Mouse (Mus musculus) right cerebral cortex, postnatal 36 days (tissue): ENCODE measurements at regions not wholly inside any gene's neighbourhood (a gene's known extent, or its start where the extent isn't known, plus 50 kb on each side); places are given as distances from the start of the nearest gene placed in this dataset.
A peak's percentile ranks its signal among the peaks of the same experiment; 100 is the strongest.

ENCODE experiments used
- DNase-seq, 2 experiments: peaks; one replicate each; pipeline ENCODE4 v3.0.0; 2022; ENCODE audit warnings: low spot score in 2 of 2, mixed read lengths in 1 of 2

DNA sequence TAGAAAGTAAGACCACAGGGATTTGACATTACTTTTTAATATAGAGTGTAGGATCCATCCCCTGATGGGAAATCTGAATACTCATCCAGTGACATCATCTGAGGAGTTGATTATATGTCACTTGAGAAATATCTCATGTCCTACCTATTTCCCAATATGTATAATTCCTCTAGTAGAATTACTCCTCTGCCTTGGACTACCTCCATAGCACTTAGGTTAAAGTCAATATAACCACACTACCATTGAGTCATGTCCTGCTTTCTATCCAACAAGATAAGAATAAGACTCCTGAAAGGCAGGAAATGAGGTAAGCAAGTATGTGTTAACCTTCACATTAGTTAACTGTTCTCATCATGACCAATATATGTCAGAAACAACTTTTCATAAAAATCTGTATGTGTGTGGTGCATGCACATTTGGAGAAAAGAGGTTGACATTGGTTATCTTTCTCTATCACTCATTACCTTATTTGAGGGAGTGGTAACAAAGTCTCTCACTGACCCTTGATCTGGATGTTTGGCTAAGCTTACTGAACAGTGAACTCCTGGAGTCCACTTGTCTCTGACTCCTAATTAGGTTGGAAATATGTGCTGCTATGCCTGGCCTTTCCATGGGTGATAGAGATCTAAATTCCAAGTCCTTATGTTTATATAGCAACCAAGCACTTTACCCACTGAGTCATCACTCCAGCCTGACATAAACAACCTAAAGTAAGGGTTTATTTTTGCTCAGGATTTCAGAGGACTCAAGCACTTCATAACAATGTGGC, 292.0 kb upstream of the Pitrm1 start:
- no peak for DNase-seq

DNA sequence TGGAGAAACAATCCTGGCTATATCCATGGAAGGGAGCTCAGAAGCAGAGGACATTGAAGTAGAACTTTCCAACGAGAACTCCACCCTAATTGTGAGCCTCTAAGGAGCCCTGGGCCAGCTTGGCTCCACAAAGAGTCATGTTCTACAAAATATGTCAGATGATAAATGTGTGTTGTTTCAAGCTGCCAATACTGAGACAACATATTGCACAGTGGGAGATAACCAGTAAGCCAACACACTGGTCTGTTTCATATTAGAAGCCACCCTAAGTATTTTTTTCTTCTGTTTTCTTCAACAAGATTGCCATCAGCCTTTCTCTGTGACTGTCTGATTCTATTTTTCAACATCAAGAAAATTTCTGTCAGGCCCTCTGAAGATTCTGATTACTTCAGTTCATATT, 289.5 kb upstream of the Pitrm1 start:
- no peak for DNase-seq

- DNase-seq, result no peak
Measured at GRCm38 (mm10) chr13:6260321-6260865, 287.6 kb upstream of the Pitrm1 start.

DNA sequence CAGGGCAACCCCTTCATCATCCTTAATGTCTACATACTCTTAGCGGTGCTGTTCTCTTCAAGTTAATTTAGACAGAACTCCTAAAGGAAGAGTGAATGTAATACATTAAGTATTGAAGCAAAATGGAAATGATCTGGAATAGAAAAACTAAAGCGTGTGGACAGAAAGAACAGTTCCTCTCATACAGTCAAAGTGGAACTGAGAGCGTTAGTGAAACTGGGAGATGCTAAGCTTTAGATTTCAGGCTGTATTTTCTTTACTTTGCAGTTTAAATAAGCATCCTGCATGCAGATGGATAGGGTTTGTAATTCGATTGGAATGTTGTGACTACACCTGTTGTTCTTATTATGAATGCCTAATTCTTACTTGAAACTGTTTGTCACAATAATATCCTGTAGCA, 286.5 kb upstream of the Pitrm1 start:
- DNase-seq, result no peak

DNA sequence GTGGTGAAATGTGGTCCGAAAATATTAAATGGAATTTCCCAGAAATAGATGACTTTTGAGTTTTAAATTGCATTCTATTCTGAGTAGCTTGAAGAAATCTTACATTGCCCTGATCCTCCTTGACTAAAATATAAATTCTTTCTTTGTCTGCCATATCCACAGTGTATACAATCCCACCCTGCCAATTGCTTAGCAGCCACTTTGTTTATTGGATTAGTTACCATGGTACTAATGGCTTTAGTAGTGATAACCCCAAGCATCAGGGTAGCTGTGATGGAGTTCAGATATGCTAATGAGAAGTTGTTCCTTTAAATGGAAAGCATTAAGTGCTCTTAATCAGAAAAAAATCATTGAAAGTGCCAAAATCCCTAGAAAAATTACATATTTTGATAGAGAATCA, 277.4 kb upstream of the Pitrm1 start:
- DNase-seq, result no peak

GRCm38 (mm10) chr13:6272932-6273331, 275.0 kb upstream of the Pitrm1 start:
- no peak for DNase-seq

GRCm38 (mm10) chr13:6280073-6280472, 267.9 kb upstream of the Pitrm1 start:
- DNase-seq, result no peak

- no peak for DNase-seq
Measured at GRCm38 (mm10) chr13:6288109-6288508, 259.8 kb upstream of the Pitrm1 start.

DNA sequence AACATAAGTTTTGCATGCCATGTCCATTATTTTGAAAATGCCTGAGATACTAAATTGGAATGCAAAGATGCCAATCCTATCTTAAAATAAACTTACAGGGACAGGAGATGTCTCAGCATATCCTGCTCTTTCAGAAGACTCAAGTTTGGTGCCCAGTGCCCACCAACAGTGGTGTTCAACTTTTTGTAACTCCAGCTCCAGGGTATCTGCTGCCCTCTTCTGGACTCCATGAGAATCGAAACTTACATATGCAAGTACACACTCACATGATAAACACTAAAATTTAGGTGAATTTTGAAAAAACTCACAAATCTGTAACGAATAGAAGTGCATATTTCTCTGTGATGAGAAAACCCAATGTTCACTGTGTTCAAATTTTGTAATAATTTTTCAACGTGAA, 255.9 kb upstream of the Pitrm1 start:
- DNase-seq, result no peak

GRCm38 (mm10) chr13:6305718-6306117, 242.2 kb upstream of the Pitrm1 start:
- no peak for DNase-seq

DNA sequence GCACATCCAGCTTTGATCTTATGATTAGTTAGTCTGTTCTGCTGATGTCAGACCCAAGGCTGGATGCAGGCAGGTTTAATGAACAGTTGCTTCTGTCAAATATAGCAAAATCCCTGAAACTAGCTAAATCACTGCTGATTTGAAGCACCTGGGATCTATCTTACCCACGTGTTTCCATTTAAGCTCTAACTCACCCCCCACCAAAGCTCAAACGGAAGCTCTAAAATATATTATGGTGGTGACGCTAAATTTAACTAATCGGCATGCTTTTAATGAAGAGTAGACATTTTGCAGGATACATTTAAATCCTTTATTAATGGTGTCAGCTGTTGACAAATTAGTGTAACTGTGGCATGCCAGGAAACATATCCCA, 241.3 kb upstream of the Pitrm1 start:
- no peak for DNase-seq

GRCm38 (mm10) chr13:6306989-6307917, 240.7 kb upstream of the Pitrm1 start:
- no peak for DNase-seq

- no peak for DNase-seq
Measured at GRCm38 (mm10) chr13:6316201-6316600, 231.7 kb upstream of the Pitrm1 start.

- DNase-seq, result no peak
Measured at GRCm38 (mm10) chr13:6323948-6324347, 224.0 kb upstream of the Pitrm1 start.

DNA sequence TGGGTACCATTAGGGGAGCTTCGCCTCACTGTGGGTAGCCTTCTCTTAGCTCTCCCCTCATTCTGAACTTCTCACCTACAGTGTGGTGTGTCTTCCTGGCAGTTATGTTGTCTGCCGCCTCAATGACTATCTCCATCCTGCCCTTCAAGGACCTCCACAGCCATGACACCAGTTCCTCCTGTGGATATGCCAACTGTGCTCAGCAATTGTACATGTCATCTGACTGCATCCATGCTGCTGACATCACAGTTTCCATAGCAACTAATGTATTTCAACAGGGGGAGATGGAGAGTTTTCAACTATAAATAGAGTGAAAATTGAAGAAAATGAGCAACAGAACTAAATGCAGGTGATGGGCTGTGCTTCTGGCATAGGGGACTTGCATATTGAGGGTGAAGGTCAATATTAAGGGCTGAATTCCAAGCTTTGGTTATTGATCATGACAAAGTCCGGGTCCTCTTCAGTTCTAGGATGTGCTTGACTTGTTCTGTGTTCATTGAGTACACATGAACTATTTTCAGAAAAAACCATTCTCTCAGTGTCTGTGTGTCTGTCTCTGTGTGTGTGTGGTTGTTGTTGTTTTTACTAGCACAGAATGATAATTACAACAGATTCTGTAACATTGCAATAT, 217.5 kb upstream of the Pitrm1 start:
- no peak for DNase-seq

GRCm38 (mm10) chr13:6340157-6340556, 207.8 kb upstream of the Pitrm1 start:
- DNase-seq, result no peak

- peak; percentile 73 to 87 for DNase-seq
Measured at GRCm38 (mm10) chr13:6341102-6341737, 206.7 kb upstream of the Pitrm1 start.

GRCm38 (mm10) chr13:6365169-6365568, 182.8 kb upstream of the Pitrm1 start:
- DNase-seq, result peak; percentile 9 to 25

GRCm38 (mm10) chr13:6367661-6368060, 180.3 kb upstream of the Pitrm1 start:
- no peak for DNase-seq

GRCm38 (mm10) chr13:6374570-6375173, 173.3 kb upstream of the Pitrm1 start:
- no peak for DNase-seq

DNA sequence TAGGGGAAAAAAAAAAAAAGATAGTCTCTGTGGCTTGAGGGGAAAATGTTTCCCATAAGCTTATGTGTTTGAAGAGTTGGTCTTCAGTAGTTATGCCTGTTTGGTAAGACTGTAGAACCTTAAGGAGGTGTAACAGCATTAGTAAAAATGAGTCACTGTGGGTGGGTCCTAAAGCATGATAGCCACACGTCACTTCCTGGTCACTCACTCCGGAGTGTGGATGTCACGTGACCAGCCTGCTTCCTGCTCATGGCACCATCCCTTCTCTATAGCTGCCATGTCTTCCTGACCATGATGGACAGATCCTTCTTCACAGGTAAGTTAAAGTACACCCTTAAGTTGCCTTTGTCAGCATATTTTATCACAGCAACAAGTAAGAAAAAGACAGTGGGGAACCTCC, 170.0 kb upstream of the Pitrm1 start:
- no peak for DNase-seq
